Mouse (Mus musculus): ENCODE data around the gene Wfikkn2.
"Not testable (repeated sequence)": the region's sequence is repeated elsewhere in the genome, so short reads cannot be mapped to it uniquely, and the experiment has no call there.

Wfikkn2 gene

GRCm38 (mm10) chr11:94245955-94246788 is at the start of gene Wfikkn2:
Wfikkn2 (minus strand) TSS chr11:94246005.
- DNase-seq, result no peak

GRCm38 (mm10) chr11:94294996-94295845 is 49.4 kb upstream of the Wfikkn2 start:
- no peak for DNase-seq

- no peak for DNase-seq
Measured at GRCm38 (mm10) chr11:94290062-94290740, 44.4 kb upstream of the Wfikkn2 start.

GRCm38 (mm10) chr11:94287105-94287504 is 41.3 kb upstream of the Wfikkn2 start:
- no peak for DNase-seq

- DNase-seq, result no peak
Measured at GRCm38 (mm10) chr11:94285886-94286574, 40.2 kb upstream of the Wfikkn2 start.

- no peak for DNase-seq
Measured at GRCm38 (mm10) chr11:94283536-94284099, 37.8 kb upstream of the Wfikkn2 start.

GRCm38 (mm10) chr11:94282291-94282690 is 36.5 kb upstream of the Wfikkn2 start:
- DNase-seq, result no peak

GRCm38 (mm10) chr11:94281199-94282181 is 35.7 kb upstream of the Wfikkn2 start, which contains the start of gene Gm21885:
Gm21885 (plus strand) TSS chr11:94281873.
- DNase-seq, result peak in 1 of 2 experiments; percentile 53

GRCm38 (mm10) chr11:94276869-94277337 is 31.1 kb upstream of the Wfikkn2 start:
- peak; percentile 87 to 89 for DNase-seq

- DNase-seq, result no peak
Measured at GRCm38 (mm10) chr11:94275686-94276085, 29.9 kb upstream of the Wfikkn2 start.

- no peak for DNase-seq
Measured at GRCm38 (mm10) chr11:94275226-94275625, 29.4 kb upstream of the Wfikkn2 start.

GRCm38 (mm10) chr11:94274206-94274867 is 28.5 kb upstream of the Wfikkn2 start:
- no peak for DNase-seq

- no peak for DNase-seq
Measured at GRCm38 (mm10) chr11:94272960-94273927, 27.4 kb upstream of the Wfikkn2 start.

GRCm38 (mm10) chr11:94271015-94271414 is 25.2 kb upstream of the Wfikkn2 start:
- no peak for DNase-seq

- no peak for DNase-seq
Measured at GRCm38 (mm10) chr11:94269906-94270305, 24.1 kb upstream of the Wfikkn2 start.

GRCm38 (mm10) chr11:94268761-94269160 is 23.0 kb upstream of the Wfikkn2 start:
- no peak for DNase-seq

GRCm38 (mm10) chr11:94266155-94266554 is 20.4 kb upstream of the Wfikkn2 start:
- not testable (repeated sequence) for DNase-seq

GRCm38 (mm10) chr11:94265134-94265785 is 19.5 kb upstream of the Wfikkn2 start:
- DNase-seq, result peak; percentile 63 to 72

All from kidney, postnatal 25 days (tissue).